Mouse (Mus musculus) testis, adult 2 months (tissue): ENCODE data around the gene Pcyt1a. TPM values are rescaled to one million over a fixed set of nuclear protein-coding genes. Genes with fewer than 3 reads are reported as not detected.
"Not testable (repeated sequence)": the region's sequence is repeated elsewhere in the genome, so short reads cannot be mapped to it uniquely, and the experiment has no call there.

Experiments used
- H3K27ac ChIP-seq: fragments of 200-500 bp; 2 replicates; pipeline ENCODE4 v1.5.1; 2012; ENCODE audit warnings: low read depth, low read length; ENCODE audit not compliant: control insufficient read depth, insufficient read depth
- H3K27me3 ChIP-seq: fragments of 200-500 bp; 2 replicates; pipeline ENCODE4 v1.6.1; 2012; ENCODE audit warnings: mild to moderate bottlenecking, low read length, moderate library complexity; ENCODE audit not compliant: control insufficient read depth, insufficient read depth
- H3K36me3 ChIP-seq: fragments of 200-500 bp; 2 replicates; pipeline ENCODE4 v1.6.1; 2012; ENCODE audit warnings: mild to moderate bottlenecking, low read length; ENCODE audit not compliant: control insufficient read depth, insufficient read depth
- H3K4me1 ChIP-seq: fragments of 200-500 bp; 2 replicates; pipeline ENCODE4 v1.6.1; 2012; ENCODE audit warnings: low read length; ENCODE audit not compliant: control insufficient read depth, insufficient read depth
- H3K4me3 ChIP-seq: fragments of 200-500 bp; 2 replicates; pipeline ENCODE4 v1.5.1; 2012; ENCODE audit warnings: low read depth, mild to moderate bottlenecking, low read length, moderate library complexity, mixed read lengths; ENCODE audit not compliant: control insufficient read depth
- CTCF ChIP-seq: fragments of 200-500 bp; IDR thresholded peaks from 2 replicates; pipeline ENCODE4 v1.5.1; 2012; ENCODE audit warnings: low read depth, mild to moderate bottlenecking, inconsistent platforms, low read length, moderate library complexity; ENCODE audit not compliant: control insufficient read depth, insufficient read depth, insufficient replicate concordance
- POLR2A ChIP-seq: fragments of 200-500 bp; IDR thresholded peaks from 2 replicates; pipeline ENCODE4 v1.6.1; 2012; ENCODE audit warnings: low read depth, mild to moderate bottlenecking, inconsistent platforms, low read length, moderate library complexity; ENCODE audit not compliant: control insufficient read depth
- polyA plus RNA-seq: library from polyadenylated mRNA; depleted of rRNA; stranded (reverse); fragments of >200 nt; gene quantifications from 2 replicates; pipeline ENCODE4 v1.2.3, GENCODE M21; 2012

Gene Pcyt1a
- polyA plus RNA-seq, 1 experiment: 83.0 TPM

DNA sequence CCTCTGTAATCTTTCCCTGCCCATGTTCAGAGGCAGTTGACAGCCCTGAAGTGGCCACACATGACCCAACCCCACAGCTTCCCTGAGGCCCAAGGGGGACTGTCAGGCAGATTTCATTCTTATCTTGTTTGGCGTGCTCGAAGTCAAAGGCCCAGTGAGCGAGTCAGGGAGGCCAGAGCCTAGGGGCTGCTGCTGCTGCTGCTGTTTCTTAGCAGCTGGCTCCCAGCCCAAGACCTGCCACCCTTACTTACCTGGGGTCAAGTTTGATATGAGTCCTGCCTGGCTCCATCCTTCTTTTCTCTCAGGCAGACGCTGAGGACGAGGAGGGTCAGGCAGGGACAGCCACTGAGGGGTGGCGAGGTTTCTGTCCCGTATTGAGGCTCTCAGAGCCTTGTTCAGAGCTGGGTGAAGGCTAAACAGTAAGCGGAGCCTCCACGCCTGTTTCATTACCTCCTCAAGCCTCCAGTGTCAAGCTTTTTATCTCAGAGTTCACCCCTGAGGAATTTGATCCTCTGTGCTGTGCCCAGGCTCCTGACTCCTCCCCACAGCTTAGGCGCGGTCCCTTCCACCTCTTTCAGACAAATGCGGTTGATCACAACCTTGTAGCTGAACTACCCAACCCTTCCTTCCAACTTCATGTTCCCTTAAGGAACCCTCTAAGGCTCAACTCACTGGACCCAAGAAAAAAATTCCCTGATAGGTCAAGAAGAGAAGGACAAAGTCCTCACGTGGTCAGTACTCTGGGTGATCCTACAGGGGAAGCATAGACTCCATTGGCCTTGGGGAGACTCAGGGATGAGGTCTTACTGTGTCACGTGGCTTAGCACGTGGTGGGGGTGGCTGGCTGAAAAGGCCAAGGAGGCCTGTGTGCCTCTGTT lies 56.8 kb downstream of the Pcyt1a start, which contains the start of gene Slc51a:
Gene Slc51a (minus strand): TSS at position 646 of the 878 bp plus-strand sequence.
- TF ChIP-seq POLR2A (no peak), CTCF (no peak)
- no peaks in the 10 kb centered on the region for H3K4me1 ChIP-seq
- no peaks in the 10 kb centered on the region for H3K27me3 ChIP-seq
- no peak within 1 kb of the TSS for H3K27ac ChIP-seq
- no peaks in the 10 kb centered on the region for H3K36me3 ChIP-seq
- H3K4me3 ChIP-seq: no peak within 1 kb of the TSS

DNA sequence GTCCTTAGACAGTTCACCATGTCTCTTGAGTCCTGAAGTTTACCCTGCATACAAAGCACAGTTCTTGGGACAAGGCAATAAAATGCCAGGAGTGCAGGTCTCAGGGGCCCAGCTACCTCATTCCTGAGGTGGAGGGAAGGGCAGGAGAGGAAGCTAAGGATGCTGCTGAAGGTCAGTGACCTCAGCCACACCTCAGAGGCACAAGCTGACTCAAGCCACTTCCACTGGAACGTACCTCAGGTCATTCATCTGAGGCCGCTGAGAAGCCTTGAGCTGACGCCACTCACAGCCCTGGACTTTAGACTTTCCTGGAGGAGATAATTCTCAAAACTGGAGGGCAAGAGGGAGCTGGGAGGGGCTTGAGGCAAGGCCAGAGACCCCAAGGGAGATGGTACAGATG lies 58.2 kb downstream of the Pcyt1a start:
- H3K36me3 ChIP-seq: no peaks in the 10 kb centered on the region
- no peak overlapping the region for H3K27ac ChIP-seq
- TF ChIP-seq POLR2A (no peak), CTCF (no peak)
- H3K4me1 ChIP-seq: no peaks in the 10 kb centered on the region
- peak overlapping the region; percentile 5 for H3K4me3 ChIP-seq
- no peaks in the 10 kb centered on the region for H3K27me3 ChIP-seq

DNA sequence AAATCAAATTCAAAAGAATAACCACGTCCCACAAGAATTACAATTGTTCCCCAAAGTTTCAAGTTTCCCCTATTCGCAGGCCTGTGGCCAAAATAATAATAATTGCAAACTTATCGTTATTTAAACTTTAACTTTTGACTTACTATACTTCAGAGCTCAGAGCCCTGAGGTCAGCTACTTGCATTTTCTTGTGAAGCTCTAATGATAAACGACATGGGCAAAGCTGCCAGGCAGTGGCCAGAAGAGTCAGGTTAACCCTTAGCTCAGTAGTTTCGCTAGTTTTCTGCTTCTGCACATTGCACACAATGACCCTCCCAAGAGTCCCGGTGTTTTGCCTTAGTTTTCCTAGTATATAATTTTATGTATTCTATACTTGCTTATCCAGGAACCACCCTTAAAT lies 63.6 kb downstream of the Pcyt1a start:
- not testable (repeated sequence) for H3K4me1 ChIP-seq, H3K27ac ChIP-seq
- peak overlapping the region; percentile 80 for H3K4me3 ChIP-seq

DNA sequence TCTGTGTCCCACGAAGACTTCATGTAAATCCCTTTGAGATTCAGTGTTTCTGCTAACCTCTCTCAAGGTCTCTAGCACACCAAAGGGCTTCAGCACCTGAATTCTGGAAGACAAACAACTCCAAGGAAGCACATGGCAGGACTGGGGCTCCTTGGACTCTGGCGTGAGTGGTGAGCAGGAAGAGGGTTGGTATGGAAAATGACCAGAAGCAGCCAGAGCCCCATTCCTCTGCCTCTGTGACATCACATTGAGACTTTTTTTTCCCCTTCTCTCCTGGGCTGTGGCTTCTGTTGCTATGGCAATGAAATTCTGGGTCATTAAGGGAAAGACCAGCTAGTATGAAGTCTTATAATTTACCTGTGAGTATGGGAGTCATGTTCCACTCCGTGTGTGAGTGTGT lies 65.2 kb downstream of the Pcyt1a start, which contains the start of gene Zdhhc19:
Gene Zdhhc19 (plus strand): TSS at position 301 of the 400 bp plus-strand sequence.
- Histone ChIP-seq H3K4me1 (peaks cover 8% of the 10 kb centered on the region), H3K27me3 (no peaks in the 10 kb centered on the region), H3K36me3 (no peaks in the 10 kb centered on the region), H3K4me3 (peak within 1 kb of the TSS; percentile 94), H3K27ac (peak within 1 kb of the TSS; percentile 56)
- TF ChIP-seq CTCF (no peak), POLR2A (peak; percentile 51; the same call in 1 of the 2 replicates)

More for the DNA sequence above, 63.6 kb downstream of the Pcyt1a start:
- H3K27me3 ChIP-seq, H3K36me3 ChIP-seq: not testable (repeated sequence)

DNA sequence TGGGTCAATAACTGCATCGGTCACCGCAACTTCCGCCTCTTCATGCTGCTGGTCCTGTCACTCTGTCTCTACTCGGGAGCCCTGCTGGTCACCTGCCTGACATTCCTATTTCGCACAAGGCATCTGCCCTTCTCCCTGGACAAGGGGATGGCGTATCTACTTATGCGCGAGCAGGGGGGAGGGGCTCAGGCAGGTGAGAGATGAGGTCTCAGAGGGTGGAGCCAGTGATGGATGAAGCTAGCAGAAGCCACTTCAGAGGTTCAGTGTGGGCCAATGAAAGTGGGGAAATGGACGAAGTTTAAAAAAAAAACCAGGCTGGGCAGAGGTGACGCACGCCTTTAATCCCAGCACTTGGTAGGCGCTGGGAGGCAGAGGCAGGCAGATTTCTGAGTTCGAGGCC lies 68.3 kb downstream of the Pcyt1a start:
- H3K4me1 ChIP-seq: peaks cover 8% of the 10 kb centered on the region
- H3K4me3 ChIP-seq: peak overlapping the region; percentile 94
- H3K27me3 ChIP-seq: no peaks in the 10 kb centered on the region
- TF ChIP-seq CTCF: no peak
- no peak; the same call in 1 of the 2 replicates for TF ChIP-seq POLR2A
- no peak overlapping the region for H3K27ac ChIP-seq
- H3K36me3 ChIP-seq: no peaks in the 10 kb centered on the region

DNA sequence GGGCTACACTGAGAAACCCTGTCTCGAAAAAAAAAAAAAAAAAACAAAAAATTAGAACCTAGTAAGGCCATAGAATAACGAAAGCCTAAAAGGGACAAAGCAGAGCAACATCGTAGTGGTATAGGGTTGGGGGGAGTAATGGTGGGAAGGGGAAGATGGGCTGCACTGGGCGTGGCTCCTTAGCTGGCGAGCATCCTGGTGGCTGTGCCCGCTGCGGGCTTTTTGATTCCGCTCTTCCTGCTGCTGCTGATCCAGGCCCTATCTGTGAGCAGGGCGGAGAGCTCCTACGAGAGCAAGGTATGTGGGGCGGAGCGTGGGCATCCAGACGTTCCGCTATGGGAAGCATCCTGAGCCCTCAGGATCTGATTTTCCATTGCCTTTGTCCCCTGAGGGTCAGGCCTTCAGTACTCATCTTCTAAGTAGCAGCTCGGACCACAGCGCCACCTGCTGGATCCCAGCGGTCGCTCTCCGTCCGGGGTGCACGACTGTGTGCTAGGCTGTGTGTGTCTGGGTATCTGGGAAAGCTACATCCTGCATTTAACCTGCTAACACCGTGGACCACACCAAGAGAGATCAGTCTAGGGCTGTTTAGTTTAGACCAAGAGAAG lies 68.8 kb downstream of the Pcyt1a start:
- Histone ChIP-seq H3K4me3 (peak overlapping the region; percentile 94), H3K4me1 (peaks cover 8% of the 10 kb centered on the region), H3K27ac (no peak overlapping the region), H3K36me3 (no peaks in the 10 kb centered on the region), H3K27me3 (no peaks in the 10 kb centered on the region)
- TF ChIP-seq POLR2A (0 out of 2 replicates have a peak, but pooled peaks have one; percentile 26), CTCF (peak; percentile 97)

DNA sequence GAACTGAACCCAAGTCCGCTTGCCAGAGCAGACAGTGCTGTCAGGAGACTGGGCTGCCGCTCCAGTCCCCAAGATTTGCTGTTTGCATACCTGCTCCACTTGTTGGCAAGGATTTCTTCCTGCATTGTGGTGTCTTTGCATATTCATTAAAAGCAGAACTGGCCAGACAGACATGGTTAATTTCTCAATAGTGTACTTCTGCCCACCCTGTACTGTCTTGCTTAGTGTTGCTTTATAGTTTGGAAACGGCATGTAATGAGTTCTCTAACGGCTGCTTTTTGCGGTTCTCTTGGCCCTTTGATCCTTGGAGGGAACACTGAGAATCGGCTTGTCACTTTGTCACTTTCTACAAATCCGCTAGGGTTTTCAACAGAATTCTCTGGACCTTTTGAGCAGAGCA lies 70.7 kb downstream of the Pcyt1a start:
- H3K4me3 ChIP-seq: no peak overlapping the region
- TF ChIP-seq CTCF: no peak
- TF ChIP-seq POLR2A: no peak
- no peaks in the 10 kb centered on the region for H3K27me3 ChIP-seq
- peaks cover 8% of the 10 kb centered on the region for H3K4me1 ChIP-seq
- H3K36me3 ChIP-seq: no peaks in the 10 kb centered on the region
- H3K27ac ChIP-seq: no peak overlapping the region
